Mouse (Mus musculus) adipocyte (in vitro differentiated cells): ENCODE data around the gene Vasn.

ENCODE experiments used
- DNase-seq: peaks from one replicate; pipeline ENCODE4 v3.0.0-alpha.2; 2016; ENCODE audit warnings: low spot score

The Vasn gene

DNA sequence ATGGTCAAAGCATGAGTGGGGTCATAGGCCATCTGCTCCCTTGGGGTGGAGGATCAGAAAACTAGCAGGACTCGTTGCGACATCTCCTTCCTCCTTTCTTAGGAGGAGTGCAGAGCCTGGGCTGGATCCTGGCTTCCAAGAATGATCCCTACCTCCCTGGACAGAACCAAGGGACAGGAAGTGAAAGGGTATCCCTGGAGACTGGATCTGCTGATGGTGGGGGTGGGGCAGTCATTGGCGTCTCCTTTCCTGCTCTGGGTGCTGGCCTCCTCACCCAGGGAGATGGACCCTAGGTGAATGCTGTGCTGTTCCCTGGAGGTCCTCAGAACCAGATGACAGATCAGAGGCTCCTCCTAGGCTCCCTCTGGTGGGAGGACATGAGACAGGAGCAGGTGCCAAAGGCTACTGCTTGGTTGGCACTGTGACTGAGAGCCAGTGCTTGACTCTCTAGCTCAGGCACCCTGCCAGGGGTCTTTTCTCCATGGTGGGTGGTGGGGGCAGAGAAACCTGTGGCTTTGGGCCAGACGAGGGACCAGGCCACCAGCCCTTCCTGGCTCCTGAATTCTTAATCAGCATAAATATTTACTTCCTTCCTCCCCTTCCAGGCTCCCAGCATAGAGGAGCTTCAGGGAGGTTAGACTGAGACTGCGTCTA is 33.2 kb upstream of the Vasn start:
- peak; percentile 42 for DNase-seq

GRCm38 (mm10) chr16:4607818-4608531 is 31.8 kb upstream of the Vasn start:
- DNase-seq = peak; percentile 86

DNA sequence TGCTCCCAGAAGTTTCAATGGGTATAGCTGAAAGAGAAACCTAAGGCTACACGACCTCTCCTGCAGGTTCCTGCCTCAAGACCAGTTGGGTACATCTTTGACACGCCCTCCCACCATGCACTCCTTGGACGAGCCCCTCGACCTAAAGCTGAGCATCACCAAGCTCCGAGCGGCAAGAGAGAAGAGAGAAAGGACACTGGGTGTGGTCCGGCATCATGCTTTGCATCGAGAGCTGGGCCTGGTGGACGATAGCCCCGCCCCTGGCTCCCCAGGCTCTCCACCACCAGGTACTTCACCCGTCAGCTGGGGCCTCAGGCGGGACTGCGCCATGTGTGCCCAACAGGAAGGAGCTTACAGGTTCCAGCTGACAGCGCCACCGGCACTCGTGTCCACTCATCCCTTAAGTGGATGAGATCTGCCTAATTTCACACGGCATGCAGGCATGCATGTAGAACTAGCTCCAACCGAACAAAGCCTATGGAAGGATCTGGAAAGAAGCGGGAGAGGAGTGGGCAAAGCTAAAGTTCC is 31.1 kb upstream of the Vasn start:
- DNase-seq = no peak

DNA sequence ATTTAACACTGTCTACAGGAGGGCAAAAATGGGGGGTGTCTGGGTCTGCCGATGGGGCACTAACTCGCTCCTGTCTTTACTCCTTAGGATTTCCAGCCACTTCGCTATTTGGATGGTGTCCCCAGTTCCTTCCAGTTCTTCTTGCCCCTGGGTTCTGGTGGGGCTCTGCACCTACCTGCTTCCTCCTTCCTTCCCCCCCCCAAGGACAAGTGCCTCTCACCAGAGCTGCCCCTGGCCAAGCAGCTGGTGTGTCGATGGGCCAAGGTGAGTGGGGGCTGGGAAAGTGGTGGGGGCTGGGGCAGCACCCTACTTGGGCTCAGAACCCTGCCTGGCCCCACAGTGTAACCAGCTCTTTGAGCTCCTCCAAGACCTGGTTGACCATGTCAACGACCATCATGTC is 28.5 kb upstream of the Vasn start:
- DNase-seq = no peak

DNA sequence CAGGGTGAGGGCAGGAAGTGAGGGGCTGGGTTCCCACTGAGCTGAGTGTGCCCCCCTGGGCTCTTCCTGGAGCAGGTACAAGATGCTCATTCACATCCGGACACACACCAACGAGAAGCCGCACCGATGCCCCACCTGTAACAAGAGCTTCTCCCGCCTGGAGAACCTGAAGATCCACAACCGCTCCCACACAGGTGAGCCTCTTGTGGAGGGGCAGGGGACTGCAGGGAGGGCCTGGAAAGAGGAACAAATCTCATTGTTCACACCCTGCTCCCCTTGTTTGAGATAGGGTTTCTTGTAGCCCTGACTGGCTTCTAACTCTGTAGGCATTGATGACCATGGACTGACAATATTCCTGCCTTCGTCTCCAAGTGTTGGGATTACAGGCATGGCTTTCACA is 28.1 kb upstream of the Vasn start:
- no peak for DNase-seq

GRCm38 (mm10) chr16:4613736-4614135 is 26.0 kb upstream of the Vasn start:
- DNase-seq = no peak

DNA sequence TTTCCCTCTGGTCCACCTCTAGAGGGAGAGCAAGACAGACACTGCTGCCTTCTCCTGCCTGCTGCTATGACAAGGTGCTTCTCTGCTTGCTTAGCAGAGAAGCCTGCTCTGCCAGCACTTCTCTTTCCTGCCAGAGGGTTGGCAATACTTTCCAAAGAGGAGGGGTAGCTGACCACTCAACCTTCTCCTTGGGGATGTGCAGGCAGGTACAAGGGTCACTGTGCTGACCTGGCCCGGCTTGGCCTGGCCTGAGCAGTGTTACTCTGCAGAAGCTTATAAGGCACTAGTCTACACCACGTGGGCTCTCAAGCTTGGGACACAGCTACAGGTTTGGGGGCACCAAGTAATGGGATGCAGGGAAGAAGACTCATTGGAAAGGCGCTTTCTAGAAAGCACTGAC is 25.1 kb upstream of the Vasn start:
- no peak for DNase-seq

DNA sequence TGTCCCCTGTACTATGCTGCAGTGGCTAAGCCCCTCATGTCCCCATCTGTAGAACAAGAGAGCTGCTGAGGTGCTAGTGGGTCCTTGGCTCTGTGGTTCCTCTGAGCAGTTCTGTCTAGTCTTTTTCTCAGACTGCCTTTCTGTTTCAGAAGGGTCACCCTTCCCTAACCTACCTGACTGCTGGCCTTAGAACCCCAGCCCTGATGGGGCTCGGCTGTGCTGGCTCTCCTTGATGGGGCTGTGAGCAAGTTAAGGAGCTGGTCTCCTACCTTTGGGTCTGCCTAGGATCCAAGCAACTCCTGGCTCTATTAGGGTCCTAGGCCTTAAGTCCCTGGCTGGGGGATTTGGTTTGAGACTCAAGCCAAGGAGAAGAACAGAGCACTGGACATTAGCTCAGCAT is 24.4 kb upstream of the Vasn start:
- no peak for DNase-seq

GRCm38 (mm10) chr16:4616829-4617228 is 22.9 kb upstream of the Vasn start:
- DNase-seq = no peak

GRCm38 (mm10) chr16:4624074-4624473 is 15.7 kb upstream of the Vasn start:
- no peak for DNase-seq

DNA sequence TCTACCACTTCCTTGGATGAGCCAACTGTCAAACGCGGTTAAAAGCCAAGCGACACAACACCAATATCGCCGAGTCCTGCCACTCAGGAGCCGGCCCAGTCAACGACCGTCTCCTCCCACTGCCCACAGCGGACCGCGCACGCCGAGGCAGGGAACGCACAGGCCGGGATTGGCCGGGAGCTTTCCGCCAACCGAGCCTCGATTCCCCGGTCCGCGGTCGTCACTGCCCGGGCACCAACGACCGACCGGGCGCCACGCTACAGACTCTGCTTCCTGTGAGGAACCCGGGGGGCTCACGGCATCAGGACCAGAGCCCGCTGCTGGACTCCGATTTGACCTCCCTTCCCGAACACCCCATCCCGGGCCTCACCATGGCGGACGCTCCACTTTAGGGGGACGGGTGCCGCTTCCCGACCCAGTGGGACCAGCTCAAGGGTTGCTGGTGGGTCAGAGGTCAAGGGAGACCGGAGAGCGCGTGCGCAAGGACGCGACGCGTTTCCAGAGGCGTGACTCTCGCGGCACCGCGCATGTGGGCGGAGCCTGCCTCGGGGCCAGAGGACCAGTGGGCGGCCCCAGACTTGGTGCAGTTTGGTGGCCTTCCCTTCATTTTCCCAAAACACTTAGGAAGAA is 15.1 kb upstream of the Vasn start, which contains the start of gene Pam16:
TSS of gene Pam16 (minus strand) at position 508 of the 630 bp plus-strand sequence.
- DNase-seq = peak; percentile 96

GRCm38 (mm10) chr16:4627105-4627504 is 12.6 kb upstream of the Vasn start:
- DNase-seq = no peak

GRCm38 (mm10) chr16:4628898-4629419 is 10.8 kb upstream of the Vasn start:
- DNase-seq = no peak

GRCm38 (mm10) chr16:4629950-4630349 is 9.8 kb upstream of the Vasn start:
- peak; percentile 86 for DNase-seq

GRCm38 (mm10) chr16:4632050-4632449 is 7.7 kb upstream of the Vasn start:
- DNase-seq = no peak

GRCm38 (mm10) chr16:4633661-4634060 is 6.1 kb upstream of the Vasn start:
- no peak for DNase-seq

GRCm38 (mm10) chr16:4634681-4635080 is 5.1 kb upstream of the Vasn start:
- DNase-seq = no peak

GRCm38 (mm10) chr16:4635760-4636159 is 4.0 kb upstream of the Vasn start:
- peak; percentile 31 for DNase-seq

- DNase-seq = no peak
Measured at GRCm38 (mm10) chr16:4638891-4639390, 800 bp upstream of the Vasn start.

- DNase-seq = peak; percentile 83
Measured at GRCm38 (mm10) chr16:4640267-4641005, 695 bp downstream of the Vasn start.

GRCm38 (mm10) chr16:4641119-4641838 is 1.5 kb downstream of the Vasn start:
- peak; percentile 58 for DNase-seq
